Mouse (Mus musculus) liver, embryonic 14.5 days (tissue): ENCODE data around the gene Vsig8.

ENCODE experiments used
- CTCF ChIP-seq: IDR thresholded peaks from 2 replicates; pipeline ENCODE4 v1.5.1; 2016; ENCODE audit warnings: antibody characterized with exemption, low read depth, control low read depth
- EP300 ChIP-seq: IDR thresholded peaks from 2 replicates; pipeline ENCODE4 v1.6.1; 2016; ENCODE audit warnings: antibody characterized with exemption, low read depth

DNA sequence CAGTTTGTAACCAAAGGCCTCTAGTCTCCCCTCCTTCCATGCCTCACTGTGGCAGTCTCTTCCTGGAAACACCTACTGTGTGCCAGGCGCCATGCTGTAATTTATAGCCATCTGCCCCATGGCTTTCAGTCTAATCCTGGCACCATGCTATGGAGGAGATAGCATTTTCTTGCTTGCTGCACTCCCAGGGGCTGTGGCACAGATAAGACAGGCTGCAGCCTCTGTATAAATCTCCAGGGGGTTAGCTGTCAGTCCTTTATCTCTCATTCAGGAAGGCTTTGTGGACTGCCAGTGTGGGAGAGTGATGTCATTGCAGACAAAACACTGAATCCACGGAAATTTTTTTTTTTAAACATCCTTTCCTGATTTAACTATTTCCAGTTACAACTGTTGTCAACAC lies 47.6 kb upstream of the Vsig8 start:
- no peak for TF ChIP-seq CTCF
- TF ChIP-seq EP300, result no peak
